Mouse (Mus musculus) bone marrow macrophage, adult 2 months (primary cell): ENCODE results near the gene Galnt5.

Experiments
- CTCF ChIP-seq: IDR thresholded peaks from 2 replicates; pipeline ENCODE4 v1.5.1; 2012; ENCODE audit warnings: low read depth, mild to moderate bottlenecking, low read length, moderate library complexity
- POLR2A ChIP-seq: IDR thresholded peaks from 2 replicates; pipeline ENCODE4 v1.6.1; 2012; ENCODE audit warnings: mild to moderate bottlenecking, low read depth, low read length, borderline replicate concordance

- TF ChIP-seq POLR2A (no peak), CTCF (no peak)
These were observed 25.9 kb downstream of the Galnt5 start for GRCm38 (mm10) chr2:58023556-58023955.
